Mouse (Mus musculus) hindlimb bud, embryonic 11.5 days (tissue): ENCODE measurements around the gene Zfp109.
A peak's percentile ranks its signal among the peaks of the same experiment; 100 is the strongest.

ENCODE experiments used
- DNase-seq: peaks from one replicate; pipeline ENCODE4 v3.0.0-alpha.2; 2012; ENCODE audit warnings: low read depth, low spot score; ENCODE audit errors: extremely low spot score

Gene Zfp109

DNA sequence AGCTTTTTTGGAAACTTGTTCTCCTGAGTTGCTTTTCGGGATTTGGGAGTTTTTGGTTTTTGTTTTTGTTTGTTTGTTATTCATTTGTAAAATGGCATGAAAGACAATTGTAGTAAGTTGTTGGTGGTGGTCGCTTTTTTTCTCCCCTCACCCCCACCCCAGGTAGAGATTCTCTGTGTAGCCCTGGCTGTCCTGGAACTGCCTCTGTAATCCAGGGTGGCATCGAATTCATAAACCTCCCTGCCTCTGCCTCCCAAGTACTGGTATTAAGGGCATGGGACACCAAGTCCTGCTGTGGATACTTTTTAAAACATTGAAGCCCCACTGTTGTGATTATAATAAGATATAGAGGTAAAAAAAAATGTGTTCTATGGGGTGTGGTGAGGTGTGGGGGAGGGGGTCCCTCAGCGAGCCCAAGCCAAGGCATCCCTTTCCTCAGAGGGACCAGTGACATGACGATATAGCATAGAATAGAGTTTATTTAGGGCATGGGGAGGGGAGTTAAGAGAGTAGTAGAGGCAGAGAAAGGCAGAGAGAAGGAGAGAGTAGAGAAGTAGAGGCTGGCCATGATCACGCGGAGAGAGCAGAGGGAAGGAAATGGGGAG is 29.0 kb downstream of the Zfp109 start:
- DNase-seq: no peak

DNA sequence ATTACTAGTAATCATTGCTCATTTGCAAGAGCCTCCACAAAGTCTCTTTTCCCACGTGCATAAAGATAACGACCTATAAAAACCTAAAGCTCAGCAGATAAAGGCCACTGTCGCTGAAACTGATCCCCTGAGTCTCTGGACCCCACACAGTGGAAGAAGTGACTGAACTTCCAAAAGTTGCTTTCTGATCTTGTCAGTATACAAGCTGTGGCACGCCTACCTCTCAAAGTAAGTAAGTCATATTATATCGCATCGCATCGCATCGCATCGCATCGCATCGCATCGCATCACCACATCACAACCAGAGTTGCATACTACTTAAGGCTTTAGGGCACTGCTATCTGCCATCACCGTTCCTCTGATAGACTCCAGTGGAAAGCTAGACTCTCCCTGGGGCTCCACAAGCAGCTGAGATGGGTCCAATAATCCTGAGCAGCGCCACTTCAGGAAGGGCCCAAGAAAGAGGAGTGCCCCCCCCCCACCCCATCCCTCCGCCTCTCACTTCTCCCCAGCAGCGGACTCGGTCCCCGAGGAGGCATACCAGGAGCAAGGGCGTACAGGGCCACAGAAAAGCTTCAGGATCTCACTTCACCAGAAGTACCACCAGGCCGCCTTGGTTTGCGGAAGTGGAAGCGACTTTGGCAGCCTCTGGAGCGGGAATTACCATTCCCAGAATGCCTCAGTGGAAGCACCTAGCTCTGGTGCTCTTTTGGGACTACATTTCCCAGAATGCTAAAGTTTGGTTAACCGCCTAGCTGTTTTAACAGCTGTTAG is 29.7 kb downstream of the Zfp109 start:
- DNase-seq: peak; percentile 68

DNA sequence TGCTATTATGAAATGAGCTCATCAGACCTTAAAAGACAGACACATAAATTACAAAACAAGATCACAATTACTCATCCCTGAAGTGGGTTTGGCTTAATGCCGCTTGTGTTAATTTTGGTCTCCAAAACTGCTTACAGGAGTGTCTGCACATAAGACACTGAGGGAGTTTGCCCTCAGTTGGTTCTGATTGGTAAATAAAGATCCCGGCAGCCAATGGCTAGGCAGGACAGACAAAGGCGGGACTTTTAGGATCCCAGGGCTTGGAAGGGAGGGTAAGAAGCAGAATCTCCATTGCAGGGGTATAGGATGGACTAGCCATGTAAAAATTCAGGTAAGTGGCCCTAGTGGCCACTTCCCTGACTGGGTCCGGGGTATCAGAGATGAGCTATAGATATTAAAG is 40.4 kb downstream of the Zfp109 start:
- DNase-seq: no peak

DNA sequence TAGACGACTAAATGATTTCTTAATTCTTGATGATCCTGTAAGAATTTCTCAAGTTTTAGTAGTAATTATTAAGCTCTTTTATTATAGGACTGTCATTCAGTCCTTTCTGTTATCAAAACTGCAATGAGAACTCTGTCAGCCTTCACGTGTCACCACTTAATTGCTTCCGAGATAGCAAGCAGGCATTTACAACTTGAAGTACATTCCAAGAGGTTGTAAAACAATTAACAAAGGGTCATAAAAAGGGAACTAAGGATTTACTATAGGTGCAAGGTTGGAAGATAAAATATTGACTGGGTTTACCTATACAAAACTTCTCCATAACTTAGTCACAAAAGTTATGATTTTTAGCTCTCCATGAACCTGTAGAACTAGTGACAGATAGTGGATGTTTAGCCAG is 44.2 kb downstream of the Zfp109 start:
- DNase-seq: no peak

DNA sequence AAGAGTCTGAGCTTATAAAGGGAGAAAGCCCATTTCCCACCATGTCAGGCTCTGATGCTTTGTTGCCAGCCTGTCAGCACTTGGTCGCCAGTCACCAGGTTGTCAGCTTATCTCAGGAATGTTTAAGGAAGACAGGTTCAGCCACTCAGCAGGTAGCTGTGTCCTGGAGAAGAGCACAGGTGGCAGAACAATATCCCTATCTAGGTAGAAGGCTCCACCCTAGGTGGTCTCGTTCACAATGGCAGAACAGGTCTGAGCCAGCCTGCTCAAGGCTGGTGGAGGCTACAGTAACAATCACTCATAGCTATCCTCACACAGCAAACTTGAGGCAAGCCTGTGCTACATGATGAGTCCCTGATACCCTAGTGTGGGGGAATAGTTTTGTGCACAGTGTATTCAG is 46.0 kb downstream of the Zfp109 start:
- DNase-seq: no peak

DNA sequence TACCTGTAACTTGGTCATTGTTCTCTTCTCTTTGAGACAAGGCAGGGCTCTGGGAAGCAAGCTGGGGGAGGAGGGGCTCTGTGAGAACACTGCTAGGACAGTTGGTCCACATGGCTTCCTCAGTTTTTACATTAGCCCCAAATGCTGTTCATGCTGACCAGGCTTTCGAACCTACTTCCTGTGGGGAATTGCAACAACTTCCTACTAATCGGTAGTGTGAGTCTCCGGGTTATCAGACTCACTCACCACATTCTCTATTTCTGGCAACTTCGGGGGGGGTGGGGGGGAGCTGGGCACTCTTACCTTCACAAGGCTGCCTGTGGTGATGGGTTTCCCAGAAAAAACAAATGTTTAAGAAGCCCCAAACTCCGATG is 47.8 kb downstream of the Zfp109 start:
- no peak for DNase-seq

DNA sequence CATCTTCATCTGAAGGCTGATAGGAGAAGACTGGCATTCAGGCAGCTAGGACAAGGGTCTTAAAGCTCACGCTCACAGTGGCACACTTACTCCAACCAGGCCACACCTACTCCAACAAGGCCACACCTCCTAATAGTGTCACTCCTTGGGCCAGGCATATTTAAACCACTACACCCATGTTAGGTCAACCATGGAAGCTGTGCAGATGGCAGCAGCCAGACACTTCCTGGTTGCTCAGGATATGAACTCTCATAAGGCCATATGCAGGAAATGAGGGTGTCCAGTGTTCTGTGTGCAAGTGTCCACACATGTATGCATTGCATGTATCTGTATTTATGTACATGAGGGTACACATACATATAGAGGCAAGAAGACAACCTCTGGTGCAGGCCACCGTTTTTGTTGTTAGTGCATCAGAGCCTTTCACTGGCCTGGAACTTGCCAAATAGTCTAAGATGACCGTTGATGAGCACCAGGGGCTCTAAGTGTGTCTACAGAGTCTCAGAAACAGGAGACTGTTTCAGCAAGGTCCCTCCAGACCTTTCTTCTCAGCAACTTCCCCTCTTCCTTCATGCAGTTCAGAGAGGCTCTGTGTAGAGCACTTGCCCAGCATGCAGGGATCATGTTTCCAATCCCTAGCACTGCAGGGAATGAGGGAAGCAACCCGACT is 48.3 kb downstream of the Zfp109 start:
- DNase-seq: no peak

DNA sequence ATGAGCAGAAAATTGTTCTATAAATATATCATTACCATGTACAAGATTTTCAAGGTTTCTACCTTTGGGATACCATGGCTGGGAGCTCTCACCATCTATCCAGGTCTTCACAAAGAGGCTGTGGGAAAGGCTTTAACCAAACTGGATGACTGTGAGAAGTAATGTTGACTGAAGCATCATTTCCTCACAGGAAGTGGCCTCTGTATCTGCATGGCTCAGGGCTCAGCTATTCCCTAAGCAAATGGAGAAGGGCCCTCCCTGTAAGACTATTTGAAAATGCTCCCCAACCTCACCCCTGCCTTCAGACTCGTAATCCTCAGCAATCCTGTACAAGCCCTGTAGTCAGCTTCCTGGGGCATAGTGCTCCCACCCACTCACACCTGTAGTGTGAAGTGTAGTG is 49.7 kb downstream of the Zfp109 start:
- no peak for DNase-seq
